Mouse (Mus musculus): ENCODE measurements around the gene Pdf. TPM values are rescaled to one million over a fixed set of nuclear protein-coding genes. Genes with fewer than 3 reads are reported as not detected.
A peak's percentile ranks its signal among the peaks of the same experiment; 100 is the strongest.

The Pdf gene
- 36.9 TPM for polyA plus RNA-seq (2021)

- POLR2A ChIA-PET = interaction anchor here (1.1 to 1.6 kb wide), 5 partner anchors 9 to 17 kb away, joined by 3 to 6 read pairs (median 4); partner anchors contain the start of gene Tmed6
- in situ Hi-C loops (cut with MboI; ENCODE audit: low pct_unique_long_range_greater_than_20kb) = no loop called here
- CTCF ChIA-PET = interaction anchor here (0.7 to 1.0 kb wide), 2 partner anchors 14 to 20 kb away, joined by 3 to 4 read pairs; no protein-coding TSS in a partner anchor
- DNase-seq (ENCODE audit: low read depth, low spot score) (no peak), ATAC-seq (peak; percentile 69)
- TF ChIP-seq CTCF (IDR thresholded peaks at IDR 0.05) = no peak
- H3K27me3 ChIP-seq = no peaks in the 10 kb centered on the region
These were observed at the start of gene Pdf for GRCm38 (mm10) chr8:107048061-107048941. TSS of gene Pdf (minus strand) at chr8:107048614.

GRCm38 (mm10) chr8:107096366-107097036 is 48.1 kb upstream of the Pdf start, which contains the start of gene Terf2:
TSS of gene Terf2 (minus strand) at chr8:107096547.
- in situ Hi-C loops (cut with MboI; ENCODE audit: low pct_unique_long_range_greater_than_20kb) = no loop called here
- ATAC-seq = peak; percentile 84
- TF ChIP-seq CTCF (IDR thresholded peaks at IDR 0.05) = no peak

GRCm38 (mm10) chr8:107095717-107096365 is 47.4 kb upstream of the Pdf start:
- CTCF ChIA-PET = interaction anchor here (1.3 kb wide), 1 partner anchor 18 kb away, joined by 3 read pairs; no protein-coding TSS in a partner anchor
- DNase-seq (ENCODE audit: low read depth, low spot score) (no peak), ATAC-seq (peak; percentile 81)
- in situ Hi-C loops (cut with MboI; ENCODE audit: low pct_unique_long_range_greater_than_20kb) = no loop called here
- POLR2A ChIA-PET = interaction anchor here (0.7 to 1.2 kb wide), 2 partner anchors 40 to 231 kb away, joined by 3 to 4 read pairs; no protein-coding TSS in a partner anchor
- H3K27me3 ChIP-seq = no peaks in the 10 kb centered on the region
- no peak for TF ChIP-seq CTCF (IDR thresholded peaks at IDR 0.05)

More at GRCm38 (mm10) chr8:107096366-107097036, 48.1 kb upstream of the Pdf start, which contains the start of gene Terf2:
- peak; percentile 57 for DNase-seq (ENCODE audit: low read depth, low spot score)
- ChIA-PET CTCF (interaction anchor here (1.3 to 1.7 kb wide), 2 partner anchors 9 to 18 kb away, joined by 3 to 4 read pairs; no protein-coding TSS in a partner anchor), POLR2A (interaction anchor here (0.7 kb wide), 1 partner anchor 377 kb away, joined by 7 read pairs; no protein-coding TSS in a partner anchor)
- no peaks in the 10 kb centered on the region for H3K27me3 ChIP-seq

DNA sequence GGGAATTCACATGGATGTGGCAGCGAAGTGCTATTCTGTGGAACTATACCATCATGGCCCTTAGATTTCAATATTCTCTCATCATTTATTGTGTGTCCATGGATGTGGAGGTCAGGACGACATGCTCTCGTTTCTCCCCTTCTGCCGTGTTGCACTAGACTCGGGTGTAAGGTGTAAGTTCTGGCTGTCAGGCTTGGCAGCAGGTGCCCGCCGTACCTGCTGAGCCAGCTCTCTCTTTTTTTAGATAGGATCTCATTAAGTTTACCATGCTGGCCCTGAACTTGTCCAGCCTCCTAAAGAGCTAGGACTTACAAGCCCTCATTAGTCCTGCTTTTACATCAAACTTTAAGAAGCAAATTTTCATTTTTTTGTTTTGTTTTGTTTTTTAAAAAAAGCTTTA is 42.1 kb upstream of the Pdf start:
- H3K27me3 ChIP-seq = no peaks in the 10 kb centered on the region
- TF ChIP-seq CTCF (IDR thresholded peaks at IDR 0.05) = no peak
- no peak for DNase-seq (ENCODE audit: low read depth, low spot score)
- ChIA-PET POLR2A (no interaction called here), CTCF (interaction anchor here (1.3 kb wide), 1 partner anchor 14 kb away, joined by 3 read pairs; no protein-coding TSS in a partner anchor)
- no peak for ATAC-seq
- in situ Hi-C loops (cut with MboI; ENCODE audit: low pct_unique_long_range_greater_than_20kb) = no loop called here

DNA sequence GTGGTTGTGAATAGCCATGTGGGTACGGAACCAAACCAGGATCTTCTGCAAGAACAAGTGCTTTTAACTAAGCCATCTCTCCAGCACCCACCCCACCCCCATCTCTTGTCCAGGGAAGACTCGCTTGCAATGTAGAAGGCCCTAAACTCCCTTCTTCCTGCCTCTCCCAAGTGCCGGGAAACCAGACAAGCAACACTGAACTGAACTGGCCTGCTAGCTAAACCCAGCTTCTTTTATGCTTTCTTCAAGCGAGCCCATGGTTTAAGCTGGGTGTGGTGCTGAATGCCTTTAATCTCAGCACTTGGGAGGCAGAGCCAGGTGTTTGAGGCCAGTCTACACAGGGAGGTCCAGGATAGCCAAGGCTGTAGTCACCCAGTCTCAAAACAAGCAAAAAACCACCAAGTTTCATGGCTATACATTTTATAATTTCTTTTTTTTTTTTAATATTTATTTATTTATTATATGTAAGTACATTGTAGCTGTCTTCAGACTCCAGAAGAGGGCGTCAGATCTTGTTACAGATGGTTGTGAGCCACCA is 40.2 kb upstream of the Pdf start:
- in situ Hi-C loops (cut with MboI; ENCODE audit: low pct_unique_long_range_greater_than_20kb) = no loop called here
- ChIA-PET CTCF (interaction anchor here (1.3 kb wide), 1 partner anchor 23 kb away, joined by 4 read pairs; the partner anchor contains the start of gene Tmed6), POLR2A (no interaction called here)
- no peak for TF ChIP-seq CTCF (IDR thresholded peaks at IDR 0.05)
- ATAC-seq (no peak), DNase-seq (ENCODE audit: low read depth, low spot score) (no peak)
- H3K27me3 ChIP-seq = no peaks in the 10 kb centered on the region

- ATAC-seq (no peak), DNase-seq (ENCODE audit: low read depth, low spot score) (no peak)
- H3K27me3 ChIP-seq = no peaks in the 10 kb centered on the region
- no peak for TF ChIP-seq CTCF (IDR thresholded peaks at IDR 0.05)
- ChIA-PET POLR2A (no interaction called here), CTCF (interaction anchor here (1.7 kb wide), 1 partner anchor 8 kb away, joined by 6 read pairs; no protein-coding TSS in a partner anchor)
- in situ Hi-C loops (cut with MboI; ENCODE audit: low pct_unique_long_range_greater_than_20kb) = no loop called here
These were observed 37.6 kb upstream of the Pdf start for GRCm38 (mm10) chr8:107086018-107086417.

GRCm38 (mm10) chr8:107085358-107085757 is 36.9 kb upstream of the Pdf start:
- ATAC-seq (no peak), DNase-seq (ENCODE audit: low read depth, low spot score) (no peak)
- H3K27me3 ChIP-seq = no peaks in the 10 kb centered on the region
- no peak for TF ChIP-seq CTCF (IDR thresholded peaks at IDR 0.05)
- in situ Hi-C loops (cut with MboI; ENCODE audit: low pct_unique_long_range_greater_than_20kb) = no loop called here
- POLR2A ChIA-PET = no interaction called here
- CTCF ChIA-PET = interaction anchor here (1.7 kb wide), 1 partner anchor 9 kb away, joined by 6 read pairs; no protein-coding TSS in a partner anchor

GRCm38 (mm10) chr8:107076239-107076888 is 27.9 kb upstream of the Pdf start:
- in situ Hi-C loops (cut with MboI; ENCODE audit: low pct_unique_long_range_greater_than_20kb) = no loop called here
- no peak for DNase-seq (ENCODE audit: low read depth, low spot score)
- ChIA-PET POLR2A (no interaction called here), CTCF (interaction anchor here (1.6 kb wide), 1 partner anchor 16 kb away, joined by 3 read pairs; no protein-coding TSS in a partner anchor)
- ATAC-seq = no peak
- no peaks in the 10 kb centered on the region for H3K27me3 ChIP-seq
- no peak for TF ChIP-seq CTCF (IDR thresholded peaks at IDR 0.05)

DNA sequence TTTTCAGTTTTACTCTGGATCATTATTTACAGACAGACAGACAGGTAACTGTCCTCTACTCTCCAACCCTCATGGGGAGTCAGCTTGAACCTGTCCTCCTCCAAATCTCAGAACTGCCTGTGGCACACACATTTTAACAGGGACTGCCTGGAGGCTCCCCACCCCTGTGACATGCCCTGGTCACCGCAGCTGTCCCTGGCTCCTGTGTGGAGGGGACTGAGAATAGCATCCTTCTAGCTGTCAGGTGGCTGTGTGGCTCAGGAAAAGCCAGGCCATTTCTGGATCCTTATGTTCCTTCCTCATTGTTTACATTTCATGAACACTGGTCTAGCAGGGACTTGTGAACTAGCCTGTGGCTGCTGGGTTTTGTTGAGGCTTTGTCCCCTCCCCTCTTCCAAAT is 25.7 kb upstream of the Pdf start:
- in situ Hi-C loops (cut with MboI; ENCODE audit: low pct_unique_long_range_greater_than_20kb) = no loop called here
- ATAC-seq (no peak), DNase-seq (ENCODE audit: low read depth, low spot score) (no peak)
- ChIA-PET POLR2A (interaction anchor here (0.9 kb wide), 1 partner anchor 9 kb away, joined by 3 read pairs; the partner anchor contains the start of gene Tmed6), CTCF (no interaction called here)
- no peak for TF ChIP-seq CTCF (IDR thresholded peaks at IDR 0.05)
- H3K27me3 ChIP-seq = no peaks in the 10 kb centered on the region

Data from Patski (cell line).